Mouse (Mus musculus) cerebellum, adult 2 months (tissue): ENCODE results near the gene Plpp3. TPM values are rescaled to one million over a fixed set of nuclear protein-coding genes. Genes with fewer than 3 reads are reported as not detected.

Experiments
- DNase-seq, 2 experiments: peaks; one replicate each; pipeline ENCODE4 v3.0.0; 2021
- H3K27ac ChIP-seq: fragments of 200-500 bp; 2 replicates; pipeline ENCODE4 v1.5.1; 2012; ENCODE audit warnings: low read length, control low read depth, inconsistent platforms; ENCODE audit not compliant: insufficient read depth
- H3K27me3 ChIP-seq: fragments of 200-500 bp; 2 replicates; pipeline ENCODE4 v1.6.1; 2012; ENCODE audit warnings: inconsistent platforms, mild to moderate bottlenecking, low read length, moderate library complexity; ENCODE audit not compliant: control insufficient read depth, insufficient read depth
- H3K4me1 ChIP-seq: fragments of 200-500 bp; 2 replicates; pipeline ENCODE4 v1.6.1; 2011; ENCODE audit warnings: low read length; ENCODE audit not compliant: control insufficient read depth, insufficient read depth
- H3K4me3 ChIP-seq: fragments of 200-500 bp; replicated peaks from 2 replicates; pipeline ENCODE3; 2011; ENCODE audit warnings: mild to moderate bottlenecking, low read depth, low read length, control low read depth; ENCODE audit not compliant: insufficient read depth
- CTCF ChIP-seq: fragments of 200-500 bp; IDR thresholded peaks from 2 replicates; pipeline ENCODE4 v1.5.1; 2011; ENCODE audit warnings: low read depth, mild to moderate bottlenecking, control low read depth, low read length, moderate library complexity, borderline replicate concordance; ENCODE audit not compliant: insufficient read depth
- POLR2A ChIP-seq: fragments of 200-500 bp; IDR thresholded peaks from 2 replicates; pipeline ENCODE4 v1.6.1; 2011; ENCODE audit warnings: low read length, control low read depth, borderline replicate concordance; ENCODE audit not compliant: insufficient read depth
- WGBS: fragments of 180-500 bp; shearing (Covaris S2); methylation state at CpG from one replicate; pipeline ENCODE4 v1.1.7; 2018; 5-methylcytosine and 5-hydroxymethylcytosine counted together
- polyA plus RNA-seq: library from polyadenylated mRNA; depleted of rRNA; stranded (reverse); fragments of >200 nt; gene quantifications from 2 replicates; pipeline ENCODE4 v1.2.3, GENCODE M21; 2012

Plpp3 gene
- polyA plus RNA-seq, 1 experiment = 158 TPM

- Histone ChIP-seq H3K4me1 (no peaks in the 10 kb centered on the region), H3K27me3 (no peaks in the 10 kb centered on the region; the same call in 1 of the 2 replicates), H3K27ac (no peak overlapping the region), H3K4me3 (no peak overlapping the region)
- no peak for DNase-seq
- 37% methylated on average over 6 of the region's 6 CpGs for WGBS
- TF ChIP-seq POLR2A (no peak), CTCF (no peak)
These were observed 114.0 kb downstream of the Plpp3 start for GRCm38 (mm10) chr4:105271166-105271565.

- 59% methylated on average over 2 of the region's 2 CpGs for WGBS
- no peak for TF ChIP-seq POLR2A
- no peak for TF ChIP-seq CTCF
- DNase-seq = no peak
- no peaks in the 10 kb centered on the region; the same call in 1 of the 2 replicates for H3K27me3 ChIP-seq
- H3K27ac ChIP-seq = no peak overlapping the region
- no peak overlapping the region for H3K4me3 ChIP-seq
- H3K4me1 ChIP-seq = no peaks in the 10 kb centered on the region
These were observed 115.9 kb downstream of the Plpp3 start for GRCm38 (mm10) chr4:105273034-105273433.

GRCm38 (mm10) chr4:105273486-105273885, 116.3 kb downstream of the Plpp3 start:
- no peak for DNase-seq
- no peaks in the 10 kb centered on the region for H3K4me1 ChIP-seq
- no peak for TF ChIP-seq POLR2A
- TF ChIP-seq CTCF = no peak
- no peak overlapping the region for H3K4me3 ChIP-seq
- WGBS = 92% methylated on average over 4 of the region's 4 CpGs
- H3K27me3 ChIP-seq = no peaks in the 10 kb centered on the region; the same call in 1 of the 2 replicates
- no peak overlapping the region for H3K27ac ChIP-seq

- DNase-seq = no peak
- Histone ChIP-seq H3K4me1 (no peaks in the 10 kb centered on the region), H3K4me3 (no peak overlapping the region), H3K27ac (no peak overlapping the region), H3K27me3 (no peaks in the 10 kb centered on the region; the same call in 1 of the 2 replicates)
- no peak for TF ChIP-seq CTCF
- 76% methylated on average over 3 of the region's 3 CpGs for WGBS
These were observed 118.5 kb downstream of the Plpp3 start for GRCm38 (mm10) chr4:105275616-105276015.

- Histone ChIP-seq H3K27me3 (no peaks in the 10 kb centered on the region; the same call in 1 of the 2 replicates), H3K27ac (no peak overlapping the region), H3K4me1 (no peaks in the 10 kb centered on the region), H3K4me3 (no peak overlapping the region)
- WGBS = 54% methylated on average over 14 of the region's 14 CpGs
- DNase-seq = no peak
- TF ChIP-seq POLR2A (no peak), CTCF (no peak)
These were observed 119.1 kb downstream of the Plpp3 start for GRCm38 (mm10) chr4:105276062-105276795.

- H3K27me3 ChIP-seq = no peaks in the 10 kb centered on the region; the same call in 1 of the 2 replicates
- WGBS = 76% methylated on average over 9 of the region's 9 CpGs
- H3K4me1 ChIP-seq = no peaks in the 10 kb centered on the region
- no peak overlapping the region for H3K4me3 ChIP-seq
- TF ChIP-seq CTCF = no peak
- TF ChIP-seq POLR2A = no peak
- no peak overlapping the region for H3K27ac ChIP-seq
- no peak for DNase-seq
These were observed 121.0 kb downstream of the Plpp3 start for GRCm38 (mm10) chr4:105278161-105278560.

GRCm38 (mm10) chr4:105278571-105279410, 121.6 kb downstream of the Plpp3 start:
- no peak for DNase-seq
- no peak overlapping the region for H3K4me3 ChIP-seq

More at GRCm38 (mm10) chr4:105278571-105279410, 121.6 kb downstream of the Plpp3 start:
- WGBS = 64% methylated on average over 15 of the region's 15 CpGs
- no peaks in the 10 kb centered on the region for H3K4me1 ChIP-seq
- no peaks in the 10 kb centered on the region; the same call in 1 of the 2 replicates for H3K27me3 ChIP-seq
- no peak for TF ChIP-seq CTCF
- no peak for TF ChIP-seq POLR2A
- H3K27ac ChIP-seq = no peak overlapping the region
